Mouse (Mus musculus) cerebellum, adult 2 months (tissue): ENCODE measurements around the gene Gm49486. TPM values are rescaled to one million over a fixed set of nuclear protein-coding genes. Genes with fewer than 3 reads are reported as not detected.
"Not testable (repeated sequence)": the region's sequence is repeated elsewhere in the genome, so short reads cannot be mapped to it uniquely, and the experiment has no call there.

Source experiments
- DNase-seq, 2 experiments: peaks; one replicate each; pipeline ENCODE4 v3.0.0; 2021
- H3K27ac ChIP-seq: fragments of 200-500 bp; 2 replicates; pipeline ENCODE4 v1.5.1; 2012; ENCODE audit warnings: low read length, control low read depth, inconsistent platforms; ENCODE audit not compliant: insufficient read depth
- H3K27me3 ChIP-seq: fragments of 200-500 bp; 2 replicates; pipeline ENCODE4 v1.6.1; 2012; ENCODE audit warnings: inconsistent platforms, mild to moderate bottlenecking, low read length, moderate library complexity; ENCODE audit not compliant: control insufficient read depth, insufficient read depth
- H3K4me1 ChIP-seq: fragments of 200-500 bp; 2 replicates; pipeline ENCODE4 v1.6.1; 2011; ENCODE audit warnings: low read length; ENCODE audit not compliant: control insufficient read depth, insufficient read depth
- H3K4me3 ChIP-seq: fragments of 200-500 bp; replicated peaks from 2 replicates; pipeline ENCODE3; 2011; ENCODE audit warnings: mild to moderate bottlenecking, low read depth, low read length, control low read depth; ENCODE audit not compliant: insufficient read depth
- CTCF ChIP-seq: fragments of 200-500 bp; IDR thresholded peaks from 2 replicates; pipeline ENCODE4 v1.5.1; 2011; ENCODE audit warnings: low read depth, mild to moderate bottlenecking, control low read depth, low read length, moderate library complexity, borderline replicate concordance; ENCODE audit not compliant: insufficient read depth
- POLR2A ChIP-seq: fragments of 200-500 bp; IDR thresholded peaks from 2 replicates; pipeline ENCODE4 v1.6.1; 2011; ENCODE audit warnings: low read length, control low read depth, borderline replicate concordance; ENCODE audit not compliant: insufficient read depth
- WGBS: fragments of 180-500 bp; shearing (Covaris S2); methylation state at CpG from one replicate; pipeline ENCODE4 v1.1.7; 2018; 5-methylcytosine and 5-hydroxymethylcytosine counted together
- polyA plus RNA-seq: library from polyadenylated mRNA; depleted of rRNA; stranded (reverse); fragments of >200 nt; gene quantifications from 2 replicates; pipeline ENCODE4 v1.2.3, GENCODE M21; 2012

Gene Gm49486
- polyA plus RNA-seq, 1 experiment, result 0.67 TPM

DNA sequence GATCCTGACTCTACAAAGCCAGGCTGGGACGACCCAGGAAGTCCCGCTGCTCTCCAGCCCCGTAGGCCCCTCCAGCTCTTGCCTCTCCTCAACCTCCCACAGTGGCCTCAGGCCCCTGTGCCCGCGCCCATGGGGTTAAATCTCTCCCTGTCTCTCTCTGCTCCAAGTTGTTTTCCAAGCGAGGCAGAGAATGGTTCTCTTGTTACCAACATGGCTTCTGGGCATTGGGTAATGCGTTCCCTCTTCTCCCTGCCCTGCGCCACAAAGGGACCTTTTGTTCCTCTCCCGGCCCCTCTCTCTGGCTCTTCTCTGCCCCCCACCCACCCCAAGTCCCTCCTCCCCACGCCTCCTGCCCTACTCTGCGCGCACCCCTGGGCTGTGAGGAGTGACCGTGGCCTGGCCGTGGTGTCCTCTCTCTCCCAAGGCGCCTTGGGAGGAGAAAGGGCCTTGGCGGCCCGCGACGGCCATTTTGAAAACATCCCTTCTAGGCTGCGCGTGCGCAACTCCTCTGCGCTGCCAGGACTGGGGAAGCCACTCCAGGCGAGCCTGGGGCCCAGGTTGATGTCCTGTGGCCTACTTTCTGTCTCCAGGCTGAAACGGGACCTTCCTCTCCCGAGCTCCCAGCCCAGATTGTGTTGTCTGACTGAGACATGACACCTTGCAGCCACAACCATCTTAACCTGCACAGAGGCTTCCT, 16.3 kb upstream of the Gm49486 start:
- Histone ChIP-seq H3K27ac (peak overlapping the region; percentile 62; the same call in 1 of the 2 replicates), H3K27me3 (no peaks in the 10 kb centered on the region), H3K4me3 (no peak overlapping the region), H3K4me1 (no peaks in the 10 kb centered on the region)
- WGBS, result 83% methylated on average over 26 of the region's 26 CpGs
- TF ChIP-seq CTCF (no peak), POLR2A (no peak)
- DNase-seq, result peak in 1 of 2 experiments; percentile 23

GRCm38 (mm10) chr15:79213591-79213990, 15.6 kb upstream of the Gm49486 start:
- no peaks in the 10 kb centered on the region for H3K27me3 ChIP-seq
- 49% methylated on average over 6 of the region's 6 CpGs for WGBS
- H3K4me3 ChIP-seq, result no peak overlapping the region
- peak overlapping the region; percentile 62; the same call in 1 of the 2 replicates for H3K27ac ChIP-seq
- no peak for TF ChIP-seq POLR2A
- no peak for TF ChIP-seq CTCF
- DNase-seq, result no peak
- no peaks in the 10 kb centered on the region for H3K4me1 ChIP-seq

DNA sequence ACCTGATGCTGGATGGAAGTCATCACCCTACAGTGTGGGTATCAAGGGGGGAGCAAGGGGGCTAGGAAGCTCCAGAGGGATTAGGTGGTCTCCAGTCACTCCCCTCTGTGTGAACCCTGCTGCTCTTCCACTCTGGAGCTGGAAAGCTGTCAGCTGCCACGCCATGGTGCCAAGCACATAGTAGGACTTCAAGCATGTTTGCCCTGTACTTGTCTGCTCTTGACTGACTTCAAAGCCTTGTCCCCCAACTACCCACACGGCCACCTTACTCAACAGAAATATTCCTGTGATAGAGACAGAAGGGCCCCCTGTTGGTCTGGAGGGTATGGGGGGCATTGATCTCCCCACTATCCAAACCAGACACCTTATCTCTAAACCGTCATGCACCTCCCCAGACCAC, 13.0 kb upstream of the Gm49486 start:
- no peak for DNase-seq
- no peak overlapping the region for H3K4me3 ChIP-seq
- no peaks in the 10 kb centered on the region for H3K4me1 ChIP-seq
- 75% methylated on average over 3 of the region's 3 CpGs for WGBS
- H3K27ac ChIP-seq, result no peak overlapping the region
- no peak for TF ChIP-seq CTCF
- TF ChIP-seq POLR2A, result no peak
- H3K27me3 ChIP-seq, result no peaks in the 10 kb centered on the region

- 0% methylated on average over 1 of the region's 1 CpGs for WGBS
- no peak for TF ChIP-seq CTCF
- H3K27ac ChIP-seq, result no peak overlapping the region
- H3K4me3 ChIP-seq, result no peak overlapping the region
- H3K4me1 ChIP-seq, result peaks cover 2% of the 10 kb centered on the region
- DNase-seq, result no peak
- H3K27me3 ChIP-seq, result no peaks in the 10 kb centered on the region
Measured at GRCm38 (mm10) chr15:79219572-79219971, 9.6 kb upstream of the Gm49486 start.

DNA sequence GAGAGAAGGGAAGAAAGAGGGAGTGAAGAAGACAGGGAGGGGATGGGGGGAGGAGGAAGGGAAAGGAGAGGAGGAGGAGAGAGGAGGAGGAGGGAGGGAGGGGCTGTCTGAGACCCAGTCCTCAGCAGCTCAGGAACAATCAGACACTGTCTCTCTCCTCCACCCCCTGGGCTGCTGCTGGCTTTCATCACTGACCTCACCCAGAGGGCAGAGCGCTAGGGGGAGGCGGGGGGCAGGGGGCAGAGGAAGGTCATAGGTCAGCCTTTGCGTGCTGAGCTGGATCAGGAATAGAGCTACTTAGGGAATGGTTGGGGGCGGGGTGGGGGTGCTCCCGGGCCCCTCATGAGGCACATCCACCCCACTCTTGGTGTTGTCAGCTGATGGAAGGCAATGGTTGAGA, 5.5 kb upstream of the Gm49486 start:
- 15% methylated on average over 5 of the region's 5 CpGs for WGBS
- no peak for TF ChIP-seq CTCF
- no peak for TF ChIP-seq POLR2A
- no peak overlapping the region for H3K27ac ChIP-seq

DNA sequence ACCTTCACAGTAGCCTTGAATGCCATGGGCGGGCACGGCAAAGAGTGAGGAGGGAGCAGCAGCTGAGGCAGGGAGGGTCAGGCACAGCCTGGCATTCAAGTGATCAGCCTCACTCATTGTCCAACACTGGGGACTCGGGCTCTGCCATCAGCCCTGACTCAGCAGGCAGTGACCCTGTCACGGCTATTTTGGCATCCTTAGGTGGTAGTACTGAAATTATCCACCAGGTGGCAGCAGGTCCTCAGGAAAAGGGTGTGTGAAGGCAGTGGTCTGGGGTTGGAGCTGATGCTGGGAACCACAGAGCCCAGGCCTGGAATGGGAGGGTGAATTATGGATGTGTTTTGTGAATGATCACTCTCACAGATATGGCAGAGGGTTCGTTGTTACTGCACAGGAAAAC, 4.5 kb upstream of the Gm49486 start:
- WGBS, result 9% methylated on average over 5 of the region's 5 CpGs
- TF ChIP-seq POLR2A (no peak), CTCF (peak; percentile 90)
- H3K4me3 ChIP-seq, result peak overlapping the region; percentile 19
- H3K27ac ChIP-seq, result no peak overlapping the region
- DNase-seq, result peak; percentile 82 to 90
- peaks cover 3% of the 10 kb centered on the region for H3K4me1 ChIP-seq
- H3K27me3 ChIP-seq, result no peaks in the 10 kb centered on the region

More for the DNA sequence above, 5.5 kb upstream of the Gm49486 start:
- Histone ChIP-seq H3K4me1 (peaks cover 3% of the 10 kb centered on the region), H3K27me3 (no peaks in the 10 kb centered on the region), H3K4me3 (no peak overlapping the region)
- DNase-seq, result no peak

- H3K27me3 ChIP-seq, DNase-seq, H3K4me1 ChIP-seq, H3K4me3 ChIP-seq, H3K27ac ChIP-seq: not testable (repeated sequence)
- 40% methylated on average over 2 of the region's 2 CpGs for WGBS
Measured at GRCm38 (mm10) chr15:79225780-79226179, 3.4 kb upstream of the Gm49486 start.

- Histone ChIP-seq H3K27me3 (no peaks in the 10 kb centered on the region), H3K4me3 (no peak overlapping the region), H3K4me1 (no peaks in the 10 kb centered on the region; the same call in 1 of the 2 replicates), H3K27ac (no peak overlapping the region)
- 46% methylated on average over 9 of the region's 9 CpGs for WGBS
- TF ChIP-seq CTCF, result no peak
- no peak for TF ChIP-seq POLR2A
- no peak for DNase-seq
Measured at GRCm38 (mm10) chr15:79235268-79235667, 6.1 kb downstream of the Gm49486 start.
